Mouse (Mus musculus) kidney, postnatal 0 days (tissue): Measurements from ENCODE around the gene Hhex. TPM values are rescaled to one million over a fixed set of nuclear protein-coding genes. Genes with fewer than 3 reads are reported as not detected.

Experiments
- ATAC-seq: fragments of 200-750 bp; cut with Nextera tagmentation; replicated peaks from 2 replicates; pipeline ENCODE4 v1.8.0; 2017; ENCODE audit warnings: low read depth, moderate number of reproducible peaks, moderate TSS enrichment, moderate library complexity; ENCODE audit not compliant: low FRiP score
- DNase-seq: peaks from one replicate; pipeline ENCODE4 v3.0.0-alpha.2; 2016; ENCODE audit warnings: low spot score
- H3K27ac ChIP-seq: fragments of 300-500 bp; sonication (generic); 2 replicates; pipeline ENCODE4 v1.5.1; 2014; ENCODE audit warnings: mild to moderate bottlenecking
- H3K27me3 ChIP-seq: fragments of 300-500 bp; sonication (generic); 2 replicates; pipeline ENCODE4 v1.6.1; 2014; ENCODE audit warnings: low read length, mixed read lengths; ENCODE audit not compliant: insufficient read depth
- H3K36me3 ChIP-seq: fragments of 300-500 bp; sonication (generic); 2 replicates; pipeline ENCODE4 v1.6.1; 2014; ENCODE audit warnings: low read length, mixed read lengths; ENCODE audit not compliant: insufficient read depth
- H3K4me1 ChIP-seq: fragments of 300-500 bp; sonication (generic); replicated peaks from 2 replicates; pipeline ENCODE4 v1.6.1; 2014; ENCODE audit warnings: antibody characterized with exemption, low read length, mixed read lengths; ENCODE audit not compliant: insufficient read depth
- H3K4me2 ChIP-seq: fragments of 300-500 bp; sonication (generic); 2 replicates; pipeline ENCODE4 v1.6.1; 2014; ENCODE audit warnings: mild to moderate bottlenecking, low read length, moderate library complexity, mixed read lengths
- H3K4me3 ChIP-seq: fragments of 300-500 bp; sonication (generic); replicated peaks from 2 replicates; pipeline ENCODE4 v1.5.1; 2014; ENCODE audit warnings: low read depth, low read length
- H3K9ac ChIP-seq: fragments of 300-500 bp; sonication (generic); 2 replicates; pipeline ENCODE4 v1.6.1; 2014; ENCODE audit warnings: low read depth, low read length
- H3K9me3 ChIP-seq: fragments of 300-500 bp; sonication (generic); replicated peaks from 2 replicates; pipeline ENCODE4 v1.6.1; 2016; ENCODE audit warnings: low read length, inconsistent platforms, mixed read lengths
- CTCF ChIP-seq: IDR thresholded peaks from 2 replicates; pipeline ENCODE4 v1.5.1; 2016; ENCODE audit warnings: antibody characterized with exemption, low read depth, mild to moderate bottlenecking, moderate library complexity
- WGBS: fragments of 180-500 bp; shearing (Covaris S2); extraction: QIAGEN DNeasy Blood & Tissue Kit; methylation state at CpG from one replicate; pipeline ENCODE4 v1.1.7; 2014; 5-methylcytosine and 5-hydroxymethylcytosine counted together
- polyA plus RNA-seq: library from polyadenylated mRNA; unstranded; fragments of >200 nt; fragmentation: Nextera tagmentation; extraction: Ambion mirVana; gene quantifications from 2 replicates; pipeline ENCODE4 v1.2.1, GENCODE M21; 2015

The Hhex gene
- polyA plus RNA-seq: 7.6 and 10.1 TPM in 2 replicates

DNA sequence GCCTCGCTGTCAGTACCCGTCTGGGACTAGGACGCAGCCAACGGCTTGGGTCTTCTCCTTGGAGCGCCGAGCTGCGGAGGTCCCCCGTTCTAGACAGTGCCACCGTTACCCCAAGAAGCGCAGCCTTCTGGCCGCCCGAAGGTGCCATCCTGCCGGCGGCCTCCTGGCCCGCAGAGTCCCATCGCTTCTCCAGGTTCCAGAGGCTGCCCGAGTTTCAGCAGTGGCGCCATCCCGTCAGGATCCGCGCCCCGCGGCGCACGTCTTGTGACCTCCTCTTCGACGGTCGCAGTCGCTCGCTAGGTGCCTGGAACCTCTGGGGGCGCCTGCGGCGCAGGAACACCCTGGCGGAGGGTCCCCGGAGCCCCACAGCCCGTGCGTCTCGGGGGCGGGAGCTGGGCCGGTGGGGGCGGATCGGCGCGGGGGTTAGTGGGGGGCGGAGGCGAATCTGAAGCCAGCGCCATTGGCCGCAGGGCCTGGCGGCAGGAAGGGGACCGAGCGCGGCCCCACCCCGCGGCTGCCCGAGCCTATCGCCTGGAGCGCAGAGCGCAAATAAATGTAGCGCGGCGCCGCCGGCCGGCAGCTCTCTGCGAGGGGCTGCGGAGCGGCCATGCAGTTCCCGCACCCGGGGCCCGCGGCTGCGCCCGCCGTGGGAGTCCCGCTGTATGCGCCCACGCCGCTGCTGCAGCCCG lies at the start of gene Hhex:
Gene Hhex (plus strand): TSS at position 548 of the 689 bp plus-strand sequence.
- WGBS: under 1% methylated on average over 57 of the region's 79 CpGs
- DNase-seq (peak; percentile 66), ATAC-seq (peak; percentile 59)
- Histone ChIP-seq H3K9ac (peak within 1 kb of the TSS; percentile 64), H3K36me3 (no peaks in the 10 kb centered on the region), H3K4me3 (peak within 1 kb of the TSS; percentile 55), H3K4me2 (peak within 1 kb of the TSS; percentile 68), H3K4me1 (peaks cover 4% of the 10 kb centered on the region), H3K9me3 (no peaks in the 10 kb centered on the region), H3K27ac (peak within 1 kb of the TSS; percentile 84), H3K27me3 (peaks cover 66% of the 10 kb centered on the region)
- TF ChIP-seq CTCF: no peak

DNA sequence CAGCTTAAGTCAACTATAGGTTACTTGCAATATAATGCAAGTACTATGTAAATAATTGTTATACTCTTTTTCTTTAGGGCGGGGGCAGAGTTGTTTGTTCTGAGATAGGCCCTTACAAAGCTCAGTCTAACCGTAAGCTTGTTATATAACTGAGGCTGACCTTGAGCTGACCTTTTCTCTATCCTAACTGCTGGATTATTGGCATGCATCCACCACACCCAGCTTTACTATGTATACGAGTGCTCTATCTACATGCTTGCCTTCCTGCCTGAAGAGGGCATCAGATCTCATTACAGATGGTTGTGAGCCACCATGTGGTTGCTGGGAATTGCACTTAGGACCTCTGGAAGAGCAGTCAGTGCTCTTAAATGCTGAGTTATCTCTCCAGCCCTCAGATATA lies 48.5 kb upstream of the Hhex start:
- no peak overlapping the region for H3K9ac ChIP-seq
- TF ChIP-seq CTCF: peak; percentile 22; the same call in 1 of the 2 replicates
- H3K36me3 ChIP-seq: peaks cover 12% of the 10 kb centered on the region

DNA sequence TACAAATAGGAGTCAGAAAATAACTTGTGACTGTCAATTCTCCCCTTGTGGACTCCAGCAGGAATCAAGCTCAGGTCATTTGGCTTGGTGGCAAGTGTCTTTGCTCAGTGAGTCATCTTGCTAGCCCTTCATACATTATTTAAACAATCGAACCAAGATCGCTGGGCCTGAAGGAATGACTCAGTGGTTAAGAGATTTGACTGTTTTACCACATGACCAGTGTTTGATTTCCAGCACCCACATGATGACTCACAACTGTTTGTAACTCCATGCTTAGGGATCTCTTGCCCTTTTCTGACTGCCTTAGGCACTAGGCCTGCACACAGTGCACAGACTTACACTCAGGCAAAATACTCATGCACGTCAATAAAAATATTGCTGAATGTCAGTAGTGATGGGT lies 42.7 kb upstream of the Hhex start:
- Histone ChIP-seq H3K4me1 (no peaks in the 10 kb centered on the region), H3K36me3 (peaks cover 34% of the 10 kb centered on the region), H3K27ac (no peak overlapping the region), H3K4me3 (no peak overlapping the region), H3K4me2 (no peak overlapping the region), H3K9ac (no peak overlapping the region), H3K27me3 (no peaks in the 10 kb centered on the region), H3K9me3 (no peaks in the 10 kb centered on the region)
- no peak for TF ChIP-seq CTCF
- WGBS: 98% methylated on average over 3 of the region's 3 CpGs
- ATAC-seq (no peak), DNase-seq (no peak)

More for the DNA sequence above, 48.5 kb upstream of the Hhex start:
- Histone ChIP-seq H3K4me3 (no peak overlapping the region), H3K4me1 (no peaks in the 10 kb centered on the region), H3K27me3 (no peaks in the 10 kb centered on the region), H3K4me2 (no peak overlapping the region), H3K9me3 (no peaks in the 10 kb centered on the region), H3K27ac (no peak overlapping the region)
- DNase-seq: no peak
- ATAC-seq: no peak
- 75% methylated on average over 3 of the region's 3 CpGs for WGBS

DNA sequence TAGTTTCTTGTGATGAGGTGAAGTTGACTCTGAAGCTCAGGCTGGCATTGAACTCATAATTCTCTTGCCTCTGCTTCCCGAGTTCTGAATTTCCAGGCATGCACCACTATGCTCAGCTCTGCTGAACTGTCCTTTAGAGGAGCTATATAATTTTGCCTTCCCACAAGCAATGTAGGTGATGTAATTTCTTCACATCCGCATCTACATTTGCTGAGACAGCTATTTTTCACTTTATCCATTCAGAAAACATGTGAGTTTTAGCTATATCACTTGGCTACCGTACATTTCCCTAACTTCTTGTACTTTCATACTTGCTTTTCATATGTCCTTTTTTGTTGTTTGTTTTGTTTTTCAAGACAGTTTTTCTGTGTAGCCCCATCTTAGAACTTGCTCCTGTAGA lies 38.3 kb upstream of the Hhex start:
- Histone ChIP-seq H3K27me3 (no peaks in the 10 kb centered on the region), H3K9ac (no peak overlapping the region), H3K4me2 (no peak overlapping the region), H3K9me3 (no peaks in the 10 kb centered on the region), H3K4me3 (no peak overlapping the region), H3K27ac (no peak overlapping the region), H3K4me1 (no peaks in the 10 kb centered on the region), H3K36me3 (peaks cover 39% of the 10 kb centered on the region)
- TF ChIP-seq CTCF: no peak
- DNase-seq (no peak), ATAC-seq (no peak)
- 97% methylated on average over 3 of the region's 3 CpGs for WGBS

DNA sequence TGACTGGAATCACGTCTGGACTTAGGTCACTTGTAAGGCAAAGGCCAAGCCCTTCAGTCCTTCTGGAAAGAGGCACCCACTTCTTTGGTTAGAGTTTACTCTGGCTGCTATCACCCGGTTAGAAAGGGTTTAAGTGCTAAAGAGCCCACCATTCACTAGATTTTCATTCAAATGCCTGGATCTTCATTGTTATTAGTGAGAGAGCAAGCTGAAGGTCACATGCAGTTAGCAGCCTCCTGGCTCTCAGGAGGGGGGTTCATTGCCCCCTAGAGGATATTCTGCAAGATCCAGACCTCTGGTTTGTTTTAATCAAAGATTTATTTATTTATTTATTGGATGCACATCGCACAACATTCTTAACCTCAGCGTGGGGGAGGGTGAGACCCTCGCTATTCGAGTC lies 33.7 kb upstream of the Hhex start:
- Histone ChIP-seq H3K4me2 (no peak overlapping the region), H3K27me3 (no peaks in the 10 kb centered on the region), H3K36me3 (0 out of 2 replicates have a peak, but pooled peaks cover 33% of the 10 kb centered on the region), H3K9ac (no peak overlapping the region), H3K27ac (no peak overlapping the region), H3K4me3 (no peak overlapping the region), H3K9me3 (no peaks in the 10 kb centered on the region), H3K4me1 (no peaks in the 10 kb centered on the region)
- 67% methylated on average over 6 of the region's 6 CpGs for WGBS
- DNase-seq (peak; percentile 13), ATAC-seq (no peak)
- no peak for TF ChIP-seq CTCF

DNA sequence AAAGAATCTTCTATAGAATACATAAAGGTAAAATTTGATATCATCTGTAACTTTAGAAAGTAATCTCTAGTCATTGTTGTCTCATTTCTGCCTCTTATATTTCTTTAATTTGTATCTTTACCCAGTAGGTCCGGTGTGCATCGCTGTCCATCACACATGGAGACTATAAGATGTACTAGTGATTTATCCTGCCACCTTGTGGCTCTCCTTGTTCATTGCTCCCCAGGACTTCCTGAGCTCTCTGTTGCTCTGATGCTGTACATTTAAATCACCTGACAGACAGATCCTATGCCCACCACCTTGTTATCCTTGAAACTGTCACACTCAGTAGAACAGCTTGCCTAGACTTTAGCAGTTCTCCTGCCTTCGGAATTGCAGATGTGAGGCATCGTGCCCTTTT lies 16.3 kb upstream of the Hhex start:
- no peak overlapping the region for H3K27ac ChIP-seq
- WGBS: 90% methylated on average over 4 of the region's 4 CpGs
- no peak overlapping the region for H3K4me3 ChIP-seq
- peak; percentile 64 for TF ChIP-seq CTCF
- H3K4me2 ChIP-seq: no peak overlapping the region
- H3K36me3 ChIP-seq: peaks cover 3% of the 10 kb centered on the region
- H3K9me3 ChIP-seq: no peaks in the 10 kb centered on the region
- no peak overlapping the region for H3K9ac ChIP-seq
- H3K27me3 ChIP-seq: no peaks in the 10 kb centered on the region
- DNase-seq (no peak), ATAC-seq (no peak)
- H3K4me1 ChIP-seq: no peaks in the 10 kb centered on the region
